Mouse (Mus musculus) cerebellum, postnatal 25 days (tissue): ENCODE measurements around the gene Ppp1r14b.

Experiments used
- DNase-seq, 2 experiments: peaks; one replicate each; pipeline ENCODE4 v3.0.0; 2021; ENCODE audit warnings: mixed read lengths in 2 of 2

The Ppp1r14b gene

DNA sequence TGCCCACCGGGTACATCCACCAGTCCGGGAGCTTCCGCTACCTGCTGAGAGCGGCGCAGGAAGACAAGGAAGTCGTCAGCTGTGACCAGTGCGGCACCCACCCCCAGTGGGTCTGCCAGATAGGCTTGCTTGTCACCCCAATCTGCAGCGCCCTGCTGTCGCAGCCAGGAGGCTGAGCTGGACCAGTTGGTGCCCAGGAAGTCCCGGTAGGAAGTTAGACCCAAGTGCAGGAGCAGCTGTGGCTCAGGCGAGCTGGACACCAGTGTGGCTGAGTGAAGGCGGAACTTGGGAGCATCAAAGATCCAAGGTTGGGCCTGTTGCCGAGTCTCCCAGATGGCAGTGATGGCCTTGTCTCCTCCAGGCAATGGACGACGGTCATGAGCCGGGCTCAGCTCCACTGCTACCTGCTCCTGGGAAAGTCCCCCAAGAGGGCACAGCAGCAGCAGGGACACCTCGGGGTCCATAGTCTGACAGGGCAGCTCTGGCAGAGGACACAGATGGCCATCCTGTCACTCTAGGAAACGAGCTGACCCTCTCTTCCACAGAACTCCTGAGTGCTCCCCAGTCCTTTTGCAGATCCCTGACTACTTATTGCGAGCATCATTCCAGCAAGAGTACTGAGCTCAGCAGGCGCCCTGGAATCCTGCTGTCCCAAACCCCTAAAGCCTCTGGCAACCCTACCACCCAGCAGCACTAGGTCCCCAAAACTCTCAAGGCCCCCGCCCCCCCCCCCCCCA lies 20.7 kb downstream of the Ppp1r14b start:
- DNase-seq, result peak; percentile 66 to 76

DNA sequence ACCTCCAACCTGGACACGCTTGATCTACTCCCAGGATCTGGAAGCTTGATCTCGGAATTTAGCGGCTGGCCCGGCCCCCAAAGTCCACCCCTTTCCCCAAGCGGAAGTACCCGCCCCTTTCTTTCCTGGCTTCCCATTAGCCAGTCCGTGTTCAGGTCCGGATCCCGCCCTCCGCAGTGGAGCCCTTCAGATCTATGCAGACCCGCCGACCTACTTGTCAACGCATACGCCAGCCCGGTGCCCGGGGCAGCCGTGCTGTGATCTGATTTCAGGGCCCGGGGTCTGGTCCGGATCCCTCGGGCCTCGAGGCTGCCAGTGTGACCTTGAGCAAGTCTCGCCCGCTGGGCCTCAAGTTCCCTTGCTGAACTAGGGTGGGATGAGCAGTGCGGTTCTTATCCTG lies 21.2 kb downstream of the Ppp1r14b start, which contains the start of the genes Nudt22 and Trpt1:
Nudt22 (minus strand) TSS at position 112 of the 400 bp plus-strand sequence.
Trpt1 (plus strand) TSS at position 126 of the 400 bp plus-strand sequence.
- peak; percentile 88 to 91 for DNase-seq

DNA sequence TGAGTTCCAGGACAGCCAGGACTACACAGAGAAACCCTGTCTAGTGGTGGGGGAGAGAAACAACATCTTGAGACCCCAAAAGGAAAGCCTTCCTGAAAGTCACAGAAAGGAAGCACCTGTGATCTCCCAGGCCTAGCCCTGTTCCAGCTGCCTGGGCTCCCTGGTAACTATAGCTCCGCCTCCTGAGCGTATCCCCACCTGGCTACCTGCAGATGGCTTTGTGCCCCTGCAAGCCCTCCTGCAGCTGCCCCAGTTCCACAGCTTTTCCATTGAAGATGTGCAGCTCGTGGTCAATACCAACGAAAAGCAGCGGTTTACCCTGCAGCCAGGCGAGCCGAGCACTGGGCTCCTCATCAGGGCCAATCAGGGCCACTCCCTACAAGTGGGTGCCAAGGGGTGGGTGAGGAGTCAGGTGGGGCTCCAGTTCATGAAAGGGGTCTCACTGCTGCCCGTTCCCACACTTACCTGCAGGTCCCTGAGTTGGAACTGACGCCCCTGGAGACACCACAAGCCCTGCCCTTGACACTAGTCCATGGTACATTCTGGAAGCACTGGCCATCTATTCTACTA lies 23.0 kb downstream of the Ppp1r14b start:
- no peak for DNase-seq

DNA sequence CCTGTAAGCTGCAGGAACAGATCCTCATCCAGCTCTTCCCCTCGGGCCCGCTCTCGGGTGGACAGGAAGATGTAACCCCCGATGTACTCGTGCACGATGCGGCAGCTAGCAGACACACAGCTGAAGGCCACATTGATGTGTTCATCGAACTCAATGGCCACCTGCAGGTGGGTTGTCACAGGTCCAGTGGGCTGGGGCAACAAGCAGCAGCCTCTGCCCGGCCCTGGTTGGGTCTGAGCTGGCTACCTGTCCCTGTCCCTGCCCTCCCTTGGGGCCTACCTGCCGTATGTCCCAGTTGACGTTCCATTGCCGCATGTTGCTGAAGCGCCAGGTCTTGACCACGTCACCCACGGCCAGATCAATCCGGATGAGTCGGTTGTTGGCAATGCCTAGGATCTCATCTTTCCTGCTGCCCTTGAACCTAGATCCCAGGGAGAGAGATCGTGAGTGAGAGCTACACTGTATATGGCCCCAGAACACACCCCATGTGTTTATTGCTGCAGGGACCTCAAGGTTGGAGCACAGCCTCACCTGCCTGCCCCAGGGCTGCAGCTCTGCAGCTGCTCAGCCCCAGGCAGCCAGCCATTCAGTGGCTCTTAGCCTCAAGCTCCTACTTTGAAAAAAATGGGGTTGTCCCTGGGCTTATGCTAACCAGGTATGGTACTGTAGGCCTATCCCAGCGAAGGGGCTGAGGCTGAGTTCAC lies 24.7 kb downstream of the Ppp1r14b start:
- peak in 1 of 2 experiments; percentile 23 for DNase-seq

DNA sequence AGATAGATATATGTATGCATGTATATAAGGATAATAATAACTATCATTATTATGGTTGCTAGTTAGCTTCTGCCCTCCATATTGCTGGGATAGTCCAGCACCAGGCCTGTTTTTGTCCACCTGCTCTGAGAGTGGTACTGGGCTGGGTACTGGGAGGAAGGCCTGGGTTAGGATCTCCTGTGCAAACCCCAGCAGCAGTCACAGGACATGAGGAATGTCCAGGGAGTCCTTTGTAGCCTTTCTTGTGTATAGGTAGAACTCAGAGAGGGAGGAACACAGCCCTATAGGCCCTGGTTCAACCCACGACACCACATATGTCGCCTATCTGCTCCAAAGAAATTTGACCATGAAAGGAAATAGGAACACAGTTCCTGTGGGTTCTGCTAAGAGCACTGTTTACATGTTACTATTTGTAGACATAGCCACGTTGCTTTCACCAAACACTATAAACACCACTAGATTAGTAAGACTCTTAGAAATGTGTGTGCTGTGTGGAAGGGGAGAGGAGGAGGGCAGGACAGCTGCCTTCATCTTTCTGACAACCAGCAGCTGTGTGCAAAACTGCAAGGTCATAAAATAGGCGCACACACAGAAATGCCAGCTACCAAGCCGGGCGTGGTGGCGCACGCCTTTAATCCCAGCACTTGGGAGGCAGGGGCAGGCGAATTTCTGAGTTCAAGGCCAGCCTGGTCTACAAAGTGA lies 32.3 kb downstream of the Ppp1r14b start:
- DNase-seq, result no peak

DNA sequence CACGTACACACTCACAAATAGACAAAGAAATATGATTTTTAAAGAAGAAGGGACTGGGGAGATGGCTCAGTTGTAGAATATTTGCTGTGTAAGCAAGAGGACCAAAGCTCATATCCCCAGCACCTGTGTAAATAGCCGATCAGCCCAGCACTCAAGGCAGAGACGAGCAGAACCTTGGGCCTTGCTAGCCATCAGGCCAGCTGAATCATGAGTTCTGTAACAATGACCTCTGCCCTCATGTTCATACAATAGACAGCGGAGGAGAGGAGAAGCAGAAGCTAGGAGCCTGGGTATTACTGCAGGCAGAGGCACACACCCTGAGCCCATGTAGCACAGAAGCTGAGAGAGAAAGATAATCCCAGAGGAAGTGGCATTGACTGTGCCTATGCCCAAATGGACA lies 37.7 kb downstream of the Ppp1r14b start:
- no peak for DNase-seq

DNA sequence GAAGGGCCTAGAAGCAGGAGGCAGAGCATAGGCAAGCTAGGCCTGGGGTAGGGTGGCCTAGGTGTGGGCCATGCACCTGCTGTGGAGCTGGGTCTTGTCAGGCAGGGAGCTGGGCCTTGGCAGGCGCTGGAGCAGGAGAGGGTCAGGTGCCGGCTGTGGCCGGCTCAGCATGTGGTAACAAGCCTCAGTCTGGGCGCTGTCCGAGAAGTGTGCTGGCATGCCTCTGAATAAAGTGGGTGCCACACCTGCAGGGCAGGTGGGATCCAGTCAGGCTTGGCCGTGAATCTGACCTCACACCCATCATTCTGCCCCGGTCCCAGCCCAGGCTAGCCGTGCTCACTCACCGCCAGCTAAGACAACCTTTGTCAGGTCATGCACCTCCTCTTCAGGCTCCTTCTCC lies 39.2 kb downstream of the Ppp1r14b start:
- no peak for DNase-seq

DNA sequence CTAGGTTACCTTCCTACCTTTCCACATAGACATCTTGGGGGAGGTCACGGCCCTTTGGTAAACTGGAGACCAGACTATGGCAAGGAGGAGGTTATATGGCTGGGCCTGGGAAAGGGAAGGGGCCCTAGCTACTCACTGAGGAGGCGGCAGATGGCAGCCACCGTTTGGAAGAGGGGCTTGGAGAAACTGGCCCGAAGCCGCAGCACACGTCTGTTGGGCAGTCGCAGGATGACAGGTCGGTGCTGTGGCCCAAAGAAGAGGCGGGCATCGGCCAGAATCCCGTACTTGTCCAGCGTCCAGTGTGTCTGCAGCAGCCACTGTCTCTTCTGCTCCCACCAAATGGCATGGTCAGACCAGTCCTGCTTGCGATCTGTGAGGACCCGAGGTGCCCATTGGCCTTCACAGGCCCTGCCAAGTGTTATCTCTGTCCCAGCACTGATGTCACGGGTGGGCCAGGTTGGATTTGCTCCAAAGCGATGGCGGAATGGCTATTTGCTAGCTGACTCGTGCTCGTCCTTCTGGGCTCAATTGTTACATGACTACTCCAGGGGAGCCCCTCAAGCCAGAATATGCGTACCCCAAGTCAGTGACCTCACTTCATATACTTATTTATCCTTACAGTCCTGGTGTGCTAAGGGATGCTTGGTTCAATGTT lies 39.8 kb downstream of the Ppp1r14b start:
- no peak for DNase-seq

DNA sequence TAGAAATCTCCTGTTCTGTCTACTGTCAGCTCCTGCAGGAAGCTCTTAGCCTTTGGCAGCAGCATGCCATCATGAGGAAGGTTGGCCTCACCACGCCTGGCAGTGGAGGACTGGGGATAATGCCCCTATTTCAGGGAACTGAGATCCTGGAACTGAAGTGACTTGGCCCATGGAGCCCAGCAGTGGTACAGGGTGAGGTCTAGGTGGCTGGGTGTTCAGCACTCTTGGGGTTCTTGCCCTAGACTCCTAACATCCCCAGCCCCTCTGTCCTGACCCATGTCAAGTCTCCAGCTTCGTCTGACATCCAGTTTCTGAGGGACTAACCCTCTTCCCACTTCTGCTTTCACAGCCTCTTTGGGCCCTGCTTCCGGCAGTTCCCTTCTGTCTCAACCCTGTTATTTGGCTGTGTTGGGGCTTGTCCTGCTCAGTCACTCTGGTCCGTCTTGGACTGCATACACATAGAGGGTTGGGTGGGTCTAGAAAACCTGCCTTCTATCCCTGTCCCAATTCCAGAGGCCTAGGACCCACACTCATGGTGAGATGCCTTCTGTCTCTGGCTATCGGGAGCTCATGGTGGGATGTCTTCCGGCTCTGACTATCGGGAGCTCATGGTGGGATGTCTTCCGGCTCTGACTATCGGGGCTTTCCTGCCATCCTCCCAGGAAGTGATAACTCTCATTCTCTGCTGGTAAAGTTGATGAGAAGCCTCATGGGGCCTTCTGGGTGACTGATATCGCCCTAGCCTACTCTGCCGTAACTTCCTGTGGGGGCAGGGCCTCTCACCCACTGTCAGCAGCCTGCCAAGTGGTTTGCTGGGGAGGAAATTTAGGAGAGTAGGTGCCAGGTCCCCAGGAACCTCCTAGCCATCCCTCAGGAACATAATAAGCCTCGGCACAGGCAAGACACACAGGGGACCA lies 43.0 kb downstream of the Ppp1r14b start:
- no peak for DNase-seq

DNA sequence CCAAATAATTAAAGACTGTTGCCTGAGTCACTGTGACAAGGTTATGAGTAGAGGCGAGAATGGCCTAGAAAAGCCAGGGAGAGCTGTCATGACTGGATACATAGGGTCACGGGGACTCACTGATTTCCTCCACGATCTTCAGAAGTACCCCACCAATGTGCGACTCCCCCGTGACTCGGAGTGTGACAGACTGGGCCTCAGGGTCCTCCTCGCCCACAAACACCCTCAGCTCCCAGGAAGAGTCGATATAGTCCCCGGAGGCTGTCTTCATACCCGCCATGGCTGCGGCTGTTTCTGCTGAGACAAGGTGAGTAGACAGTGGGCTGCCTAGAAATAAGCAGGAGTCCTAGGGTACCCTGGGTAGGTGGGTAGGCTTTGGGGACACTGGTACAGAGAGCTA lies 43.8 kb downstream of the Ppp1r14b start:
- no peak for DNase-seq

DNA sequence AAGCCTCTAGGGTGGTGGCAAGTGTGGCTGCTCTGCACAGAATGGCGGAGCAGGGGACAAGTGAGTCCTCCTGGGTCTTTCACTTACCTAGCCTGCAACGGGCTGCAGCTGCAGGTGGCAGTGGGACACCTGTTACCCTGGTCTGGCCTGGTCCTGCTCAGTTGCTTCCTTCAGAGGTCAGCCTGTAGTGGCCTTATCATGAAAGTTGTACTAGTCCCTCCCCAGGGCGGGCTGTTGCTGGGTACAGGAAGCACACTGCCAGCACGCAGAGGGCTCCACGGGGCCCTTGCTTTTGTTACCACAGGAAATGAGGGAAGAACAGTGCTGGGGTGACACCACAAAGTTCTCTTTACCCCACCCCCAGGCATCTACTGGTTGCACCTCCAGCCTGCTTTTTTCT lies 44.4 kb downstream of the Ppp1r14b start, which contains the start of gene Fermt3:
Fermt3 (minus strand) TSS at position 279 of the 400 bp plus-strand sequence.
- DNase-seq, result no peak

DNA sequence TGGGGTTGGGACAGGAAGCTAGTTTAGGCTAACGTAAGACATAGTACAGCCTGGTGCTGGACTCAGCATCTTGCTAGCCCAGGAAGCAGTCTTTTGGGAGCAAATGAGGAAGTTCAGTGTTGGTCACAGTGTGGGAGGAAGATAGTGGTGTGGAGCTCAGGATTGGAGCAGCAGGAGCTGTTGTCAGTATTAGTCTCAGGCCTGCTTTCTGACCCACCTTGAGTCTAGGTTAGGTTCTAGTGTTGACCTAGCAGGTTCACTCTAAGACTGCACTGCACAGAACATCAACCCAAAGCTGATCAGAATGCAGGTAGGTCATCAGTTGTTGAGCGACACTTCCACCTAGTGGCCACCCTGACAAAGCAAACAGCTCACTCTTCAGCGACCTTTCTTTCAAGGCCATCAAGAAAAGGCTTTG lies 45.5 kb downstream of the Ppp1r14b start:
- peak; percentile 67 to 81 for DNase-seq
